Mouse (Mus musculus): ENCODE data around the gene Npepps. TPM values are rescaled to one million over a fixed set of nuclear protein-coding genes. Genes with fewer than 3 reads are reported as not detected.
A peak's percentile ranks its signal among the peaks of the same experiment; 100 is the strongest.

The Npepps gene
- polyA plus RNA-seq, 1 experiment from 2014 or later = 70.5 TPM

DNA sequence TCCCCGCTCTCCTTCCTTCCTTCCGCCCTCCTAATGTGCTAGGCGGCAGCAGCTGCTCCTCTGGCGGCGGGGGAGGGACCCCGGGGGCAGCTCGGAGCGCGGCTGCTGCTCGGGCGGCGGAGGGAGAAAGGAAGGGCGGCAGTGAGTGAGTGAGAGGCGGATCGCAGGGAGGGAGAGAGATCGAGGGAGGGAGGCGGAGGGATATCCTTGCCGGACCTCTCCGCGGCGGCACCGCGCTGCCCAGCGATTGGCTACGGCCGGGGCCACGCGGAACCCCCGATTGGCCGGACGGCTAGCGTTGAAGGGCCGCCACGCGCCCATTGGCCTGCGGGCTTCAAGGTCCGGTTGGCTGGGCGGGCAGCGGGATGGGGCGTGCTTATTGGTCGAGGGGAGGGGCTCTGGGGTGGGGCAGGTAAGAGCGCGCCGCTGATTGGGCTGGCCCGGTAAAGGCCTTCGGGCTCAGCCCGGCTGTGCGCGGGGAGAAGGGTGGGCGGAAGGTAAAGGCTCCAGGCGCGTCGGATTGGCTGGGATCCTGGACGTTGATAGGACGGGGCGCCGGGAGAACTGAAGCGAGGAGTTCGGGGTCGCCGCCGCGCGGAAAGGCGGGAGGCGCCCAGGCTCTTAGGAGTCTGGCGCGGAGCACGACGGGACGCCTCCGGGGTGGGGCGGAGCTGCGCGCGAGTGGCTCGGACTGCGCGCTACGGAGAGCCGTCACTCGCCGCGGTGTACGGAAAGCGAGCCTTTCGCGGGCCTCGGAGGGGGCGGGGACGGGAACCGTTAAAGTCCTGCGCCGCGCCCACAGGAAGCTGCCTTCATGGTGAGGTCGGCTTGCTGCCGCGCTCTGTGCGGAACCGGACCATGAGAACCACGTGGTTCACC lies 92.4 kb downstream of the Npepps start, which contains the start of gene Kpnb1:
Gene Kpnb1 (minus strand): TSS at position 118 of the 879 bp plus-strand sequence.
- H3K4me1 ChIP-seq = peaks cover 25% of the 10 kb centered on the region

DNA sequence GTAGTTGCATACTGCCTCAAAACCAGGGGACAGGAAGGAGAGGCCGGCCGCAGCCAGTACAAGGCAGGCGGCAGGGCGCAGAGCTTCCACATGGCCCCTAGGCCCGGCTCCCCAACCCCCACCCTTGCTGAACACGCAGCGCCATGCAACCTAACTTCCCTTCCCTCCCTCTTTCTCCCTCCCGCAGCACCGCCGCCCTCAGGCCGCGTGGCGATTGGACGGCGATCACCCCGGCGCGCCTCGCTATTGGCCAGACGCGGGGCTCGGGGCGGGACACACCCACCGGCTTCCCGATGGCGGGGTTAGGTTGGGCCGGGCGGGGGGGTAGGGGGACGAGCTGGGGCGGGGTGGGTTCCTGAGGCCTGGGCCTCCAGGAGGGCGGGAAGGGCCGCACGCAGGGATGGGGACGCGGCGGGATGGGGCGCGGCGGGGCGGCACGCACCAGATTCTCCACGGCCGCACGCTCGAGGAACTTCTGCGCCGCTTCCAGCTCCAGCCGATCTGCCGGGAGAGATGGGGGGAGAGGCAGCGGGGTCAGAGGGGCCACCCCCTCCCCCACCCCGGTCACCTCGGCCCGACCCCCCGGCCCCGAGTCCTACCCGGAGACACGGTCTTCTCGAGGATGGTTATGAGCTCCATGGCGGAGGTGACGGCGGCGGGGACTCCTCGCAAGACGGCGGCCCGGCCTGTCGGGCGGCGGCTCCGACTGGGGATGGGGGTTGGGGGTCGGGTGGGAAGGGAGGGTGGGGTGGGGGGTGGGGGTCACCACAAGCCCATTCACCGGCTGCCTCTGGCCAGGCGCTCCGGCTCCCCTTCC lies 93.3 kb downstream of the Npepps start:
- Histone ChIP-seq H3K27ac (peak overlapping the region; percentile 95), H3K4me3 (peak overlapping the region; percentile 69), H3K27me3 (ENCODE audit: low read depth, poor library complexity, severe bottlenecking) (no peaks in the 10 kb centered on the region), H3K9me3 (replicated peaks) (no peaks in the 10 kb centered on the region), H3K36me3 (peaks cover 59% of the 10 kb centered on the region), H3K4me1 (peaks cover 25% of the 10 kb centered on the region)
- under 1% methylated on average over 44 of the region's 74 CpGs for whole genome bisulfite sequencing
- peak; percentile 97 for DNase-seq (ENCODE audit: low spot score)

More for the DNA sequence above, 92.4 kb downstream of the Npepps start, which contains the start of gene Kpnb1:
- Histone ChIP-seq H3K4me3 (peak within 1 kb of the TSS; percentile 69), H3K9me3 (replicated peaks) (no peaks in the 10 kb centered on the region), H3K27me3 (ENCODE audit: low read depth, poor library complexity, severe bottlenecking) (no peaks in the 10 kb centered on the region), H3K27ac (peak within 1 kb of the TSS; percentile 95), H3K36me3 (peaks cover 51% of the 10 kb centered on the region)
- under 1% methylated on average over 100 of the region's 101 CpGs for WGBS
- peak; percentile 98 for DNase-seq (ENCODE audit: low spot score)

DNA sequence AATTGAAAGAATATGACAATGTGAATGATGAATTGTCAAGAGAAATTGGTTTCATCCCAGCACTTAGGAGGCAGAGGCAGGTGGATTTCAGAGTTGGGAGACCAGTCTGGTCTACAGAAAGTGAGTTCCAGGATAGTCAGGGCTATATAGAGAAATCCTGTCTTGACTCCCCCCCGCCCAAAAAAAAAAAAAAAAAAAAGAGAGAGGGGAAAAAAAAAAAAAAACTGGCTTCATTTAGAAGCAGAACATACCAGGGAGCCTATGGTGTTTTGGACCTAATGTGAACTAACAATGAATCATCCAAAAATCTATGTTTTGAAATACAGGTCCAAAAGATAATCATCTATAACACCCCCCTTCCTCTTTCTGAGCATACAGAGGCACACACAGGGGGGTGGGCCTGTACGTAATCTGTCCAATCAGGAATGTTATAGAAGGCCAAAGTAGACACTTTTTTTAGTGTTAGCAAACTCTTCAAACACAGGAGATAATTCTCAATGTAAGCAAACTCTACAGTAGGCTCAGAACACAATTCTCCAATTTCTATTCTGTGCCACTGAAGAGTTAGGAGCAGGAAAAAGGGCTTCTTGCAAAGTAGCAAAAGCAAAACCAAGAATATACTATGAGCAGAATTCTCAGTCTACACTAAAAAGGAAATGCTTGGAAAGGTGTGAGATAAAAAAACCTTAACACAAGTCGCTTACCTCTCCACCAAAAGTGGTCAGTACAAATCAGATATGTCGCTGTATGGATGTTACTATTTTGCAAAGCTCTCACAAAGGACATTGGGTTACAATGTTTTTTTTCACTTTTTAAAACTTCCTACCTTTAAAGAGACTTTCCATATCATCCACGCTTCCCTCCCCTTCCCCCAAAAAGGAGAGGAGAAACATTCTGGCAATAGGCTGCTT lies 94.5 kb downstream of the Npepps start:
- peaks cover 67% of the 10 kb centered on the region for H3K36me3 ChIP-seq
- 72% methylated on average over 5 of the region's 5 CpGs for WGBS
- DNase-seq (ENCODE audit: low spot score) = no peak
- H3K4me1 ChIP-seq = peaks cover 25% of the 10 kb centered on the region
- H3K27ac ChIP-seq = peak overlapping the region; percentile 95
- H3K9me3 ChIP-seq (replicated peaks) = no peaks in the 10 kb centered on the region
- H3K4me3 ChIP-seq = peak overlapping the region; percentile 69
- no peaks in the 10 kb centered on the region for H3K27me3 ChIP-seq (ENCODE audit: low read depth, poor library complexity, severe bottlenecking)

DNA sequence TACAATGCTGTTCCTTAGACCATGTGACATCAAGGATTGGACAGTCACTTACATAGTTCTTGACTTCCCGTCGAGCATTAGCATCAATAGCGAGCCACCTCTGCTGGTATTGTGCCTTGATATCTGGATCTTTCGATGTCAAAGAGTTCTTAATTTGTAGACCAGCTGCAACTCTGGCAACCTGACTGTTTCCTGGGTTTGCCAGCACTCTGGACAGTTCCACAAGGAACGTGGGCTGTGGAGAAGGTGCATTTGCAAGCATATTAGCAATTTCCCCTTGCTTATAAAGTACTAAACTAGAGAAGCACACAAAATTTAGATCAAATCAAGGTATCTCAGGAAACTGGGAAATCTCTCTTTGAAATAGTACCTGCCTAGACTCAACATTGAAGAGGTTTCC lies 95.6 kb downstream of the Npepps start:
- H3K9me3 ChIP-seq (replicated peaks) = no peaks in the 10 kb centered on the region
- H3K4me1 ChIP-seq = peaks cover 25% of the 10 kb centered on the region
- no peak for DNase-seq (ENCODE audit: low spot score)
- no peak overlapping the region for H3K27ac ChIP-seq
- H3K36me3 ChIP-seq = peaks cover 72% of the 10 kb centered on the region
- no peak overlapping the region for H3K4me3 ChIP-seq
- H3K27me3 ChIP-seq (ENCODE audit: low read depth, poor library complexity, severe bottlenecking) = no peaks in the 10 kb centered on the region
- WGBS = 85% methylated on average over 5 of the region's 5 CpGs

DNA sequence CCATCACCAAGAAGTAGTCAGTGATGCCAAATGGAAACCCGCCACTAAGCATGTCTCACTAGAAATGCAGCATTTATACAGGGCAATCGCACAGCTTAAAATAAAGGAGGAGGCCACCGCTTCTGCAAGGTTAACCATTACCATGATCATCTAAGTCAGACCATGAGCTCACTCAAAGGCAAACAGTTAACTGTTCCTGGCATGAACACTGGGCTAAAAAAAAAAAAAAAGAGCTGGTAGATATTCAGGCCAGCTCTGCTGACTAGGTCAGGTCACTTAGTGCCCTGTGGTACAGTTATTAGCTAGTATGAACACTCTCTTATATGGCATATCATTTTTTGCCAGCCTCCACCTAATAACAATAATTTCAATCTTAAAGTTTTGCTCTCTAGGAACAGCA lies 98.0 kb downstream of the Npepps start:
- Histone ChIP-seq H3K4me1 (peaks cover 19% of the 10 kb centered on the region), H3K4me3 (no peak overlapping the region), H3K27me3 (ENCODE audit: low read depth, poor library complexity, severe bottlenecking) (no peaks in the 10 kb centered on the region), H3K27ac (no peak overlapping the region), H3K9me3 (replicated peaks) (no peaks in the 10 kb centered on the region), H3K36me3 (peaks cover 96% of the 10 kb centered on the region)
- no peak for DNase-seq (ENCODE audit: low spot score)
- 96% methylated on average over 3 of the region's 3 CpGs for WGBS

GRCm38 (mm10) chr11:97181061-97181460 lies 99.4 kb downstream of the Npepps start:
- peaks cover 100% of the 10 kb centered on the region for H3K36me3 ChIP-seq
- WGBS = 91% methylated on average over 5 of the region's 5 CpGs

DNA sequence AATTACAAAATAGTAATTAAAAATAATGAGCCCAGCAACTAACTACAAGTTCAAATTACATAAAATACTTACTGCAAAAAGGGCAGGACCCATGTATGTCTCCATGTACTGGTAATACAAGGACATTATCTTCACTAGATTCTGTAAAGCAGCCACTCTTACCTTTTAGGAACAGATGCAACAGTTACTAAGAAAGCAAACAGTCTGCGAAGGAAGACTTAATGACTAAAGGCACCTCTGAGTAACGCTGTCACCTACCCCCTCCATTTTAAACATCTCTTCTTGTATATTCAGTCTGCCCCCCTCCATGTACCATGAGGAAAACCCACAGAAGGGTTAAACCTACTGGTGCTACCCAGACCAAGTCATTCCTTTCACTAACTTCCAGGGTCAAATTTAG lies 102.2 kb downstream of the Npepps start:
- peaks cover 100% of the 10 kb centered on the region for H3K36me3 ChIP-seq
- WGBS = 98% methylated on average over 2 of the region's 2 CpGs

More at GRCm38 (mm10) chr11:97181061-97181460, 99.4 kb downstream of the Npepps start:
- H3K4me3 ChIP-seq = no peak overlapping the region
- H3K4me1 ChIP-seq = peaks cover 13% of the 10 kb centered on the region
- H3K27me3 ChIP-seq (ENCODE audit: low read depth, poor library complexity, severe bottlenecking) = no peaks in the 10 kb centered on the region
- no peak for DNase-seq (ENCODE audit: low spot score)
- no peaks in the 10 kb centered on the region for H3K9me3 ChIP-seq (replicated peaks)
- no peak overlapping the region for H3K27ac ChIP-seq

GRCm38 (mm10) chr11:97176851-97177250 lies 103.6 kb downstream of the Npepps start:
- no peak overlapping the region for H3K27ac ChIP-seq
- H3K9me3 ChIP-seq (replicated peaks) = no peaks in the 10 kb centered on the region
- H3K36me3 ChIP-seq = peaks cover 100% of the 10 kb centered on the region
- no peak overlapping the region for H3K4me3 ChIP-seq
- 70% methylated on average over 3 of the region's 3 CpGs for WGBS
- H3K4me1 ChIP-seq = no peaks in the 10 kb centered on the region
- peak; percentile 45 for DNase-seq (ENCODE audit: low spot score)
- no peaks in the 10 kb centered on the region for H3K27me3 ChIP-seq (ENCODE audit: low read depth, poor library complexity, severe bottlenecking)

More for the DNA sequence above, 102.2 kb downstream of the Npepps start:
- DNase-seq (ENCODE audit: low spot score) = no peak
- H3K4me3 ChIP-seq = no peak overlapping the region
- H3K27me3 ChIP-seq (ENCODE audit: low read depth, poor library complexity, severe bottlenecking) = no peaks in the 10 kb centered on the region
- no peaks in the 10 kb centered on the region for H3K4me1 ChIP-seq
- no peak overlapping the region for H3K27ac ChIP-seq
- H3K9me3 ChIP-seq (replicated peaks) = no peaks in the 10 kb centered on the region

DNA sequence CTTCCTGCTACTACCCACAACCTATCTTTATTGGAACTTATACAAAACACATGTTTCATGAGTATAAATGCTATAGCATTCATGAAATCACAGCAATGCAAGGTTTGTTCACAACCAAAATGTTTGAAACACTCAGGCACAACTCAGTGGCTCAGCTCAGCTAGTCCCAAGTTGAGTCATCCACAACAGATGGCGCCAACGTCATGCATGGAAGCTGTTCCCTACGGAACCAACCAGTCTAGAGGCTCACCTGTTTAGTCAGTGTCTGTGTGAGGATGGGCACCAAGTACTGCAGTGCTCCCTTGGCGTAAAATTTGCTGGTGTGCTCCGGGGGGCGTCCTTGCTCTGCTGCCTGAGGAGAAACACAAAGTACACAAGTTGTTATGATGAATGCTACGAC lies 104.9 kb downstream of the Npepps start:
- Histone ChIP-seq H3K27ac (no peak overlapping the region), H3K36me3 (peaks cover 100% of the 10 kb centered on the region), H3K9me3 (replicated peaks) (no peaks in the 10 kb centered on the region), H3K27me3 (ENCODE audit: low read depth, poor library complexity, severe bottlenecking) (no peaks in the 10 kb centered on the region), H3K4me1 (no peaks in the 10 kb centered on the region), H3K4me3 (no peak overlapping the region)
- no peak for DNase-seq (ENCODE audit: low spot score)
- 97% methylated on average over 7 of the region's 7 CpGs for WGBS

GRCm38 (mm10) chr11:97160341-97160740 lies 120.1 kb downstream of the Npepps start:
- no peaks in the 10 kb centered on the region for H3K4me1 ChIP-seq
- peaks cover 100% of the 10 kb centered on the region for H3K36me3 ChIP-seq
- 85% methylated on average over 6 of the region's 6 CpGs for WGBS

DNA sequence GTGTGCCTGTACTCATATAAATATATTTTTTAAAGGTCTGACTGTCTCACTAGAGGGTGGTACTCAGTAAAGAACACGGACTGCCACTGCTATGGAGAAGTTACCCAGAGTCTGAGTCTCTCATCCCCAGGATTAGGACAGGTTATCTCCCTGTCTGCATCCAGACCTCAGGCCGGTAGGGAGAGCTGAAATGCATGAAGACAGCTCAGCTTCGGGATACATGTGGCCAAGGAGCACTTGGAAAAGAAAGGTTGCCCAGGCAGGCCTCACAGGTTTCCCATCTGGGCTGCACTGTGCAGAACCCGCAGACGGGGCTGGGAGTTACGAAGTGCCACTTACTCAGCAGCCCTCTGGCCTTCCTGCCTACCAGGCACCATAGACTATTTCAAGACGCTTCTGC lies 123.4 kb downstream of the Npepps start:
- Histone ChIP-seq H3K9me3 (replicated peaks) (no peaks in the 10 kb centered on the region), H3K36me3 (peaks cover 81% of the 10 kb centered on the region), H3K4me3 (no peak overlapping the region), H3K4me1 (peaks cover 25% of the 10 kb centered on the region), H3K27ac (no peak overlapping the region), H3K27me3 (ENCODE audit: low read depth, poor library complexity, severe bottlenecking) (no peaks in the 10 kb centered on the region)
- DNase-seq (ENCODE audit: low spot score) = no peak
- WGBS = 81% methylated on average over 7 of the region's 7 CpGs

More at GRCm38 (mm10) chr11:97160341-97160740, 120.1 kb downstream of the Npepps start:
- H3K27me3 ChIP-seq (ENCODE audit: low read depth, poor library complexity, severe bottlenecking) = no peaks in the 10 kb centered on the region
- no peaks in the 10 kb centered on the region for H3K9me3 ChIP-seq (replicated peaks)
- no peak overlapping the region for H3K4me3 ChIP-seq
- no peak overlapping the region for H3K27ac ChIP-seq
- no peak for DNase-seq (ENCODE audit: low spot score)
